Mouse (Mus musculus) stomach, postnatal 0 days (tissue): Measurements from ENCODE around the gene Chml. TPM values are rescaled to one million over a fixed set of nuclear protein-coding genes. Genes with fewer than 3 reads are reported as not detected.

Source experiments
- ATAC-seq: fragments of 200-750 bp; cut with Nextera tagmentation; 2 replicates; pipeline ENCODE4 v1.8.0; 2017; ENCODE audit not compliant: low FRiP score, low TSS enrichment
- DNase-seq: peaks from one replicate; pipeline ENCODE4 v3.0.0-alpha.2; 2016; ENCODE audit warnings: low spot score
- H3K27ac ChIP-seq: fragments of 300-500 bp; sonication (generic); replicated peaks from 2 replicates; pipeline ENCODE4 v1.5.1; 2014; ENCODE audit warnings: mild to moderate bottlenecking, control low read depth
- H3K27me3 ChIP-seq: fragments of 300-500 bp; sonication (generic); 2 replicates; pipeline ENCODE4 v1.6.1; 2014; ENCODE audit warnings: low read length; ENCODE audit not compliant: control insufficient read depth, insufficient read depth
- H3K36me3 ChIP-seq: fragments of 300-500 bp; sonication (generic); 2 replicates; pipeline ENCODE4 v1.6.1; 2014; ENCODE audit warnings: low read length, mixed read lengths; ENCODE audit not compliant: control insufficient read depth, insufficient read depth
- H3K4me1 ChIP-seq: fragments of 300-500 bp; sonication (generic); replicated peaks from 2 replicates; pipeline ENCODE4 v1.6.1; 2014; ENCODE audit warnings: antibody characterized with exemption; ENCODE audit not compliant: control insufficient read depth, insufficient read depth
- H3K4me2 ChIP-seq: fragments of 300-500 bp; sonication (generic); replicated peaks from 2 replicates; pipeline ENCODE4 v1.6.1; 2014; ENCODE audit warnings: low read depth, mild to moderate bottlenecking, control low read depth, moderate library complexity
- H3K4me3 ChIP-seq: fragments of 300-500 bp; sonication (generic); 2 replicates; pipeline ENCODE4 v1.5.1; 2014; ENCODE audit warnings: low read depth, low read length, control low read depth
- H3K9ac ChIP-seq: fragments of 300-500 bp; sonication (generic); 2 replicates; pipeline ENCODE4 v1.6.1; 2014; ENCODE audit warnings: mild to moderate bottlenecking, low read length, control low read depth, mixed read lengths
- H3K9me3 ChIP-seq: fragments of 300-500 bp; sonication (generic); 2 replicates; pipeline ENCODE4 v1.6.1; 2016; ENCODE audit warnings: low read length; ENCODE audit not compliant: control insufficient read depth
- CTCF ChIP-seq: IDR thresholded peaks from 2 replicates; pipeline ENCODE4 v1.5.1; 2016; ENCODE audit warnings: antibody characterized with exemption, low read depth, mild to moderate bottlenecking, moderate library complexity
- EP300 ChIP-seq: optimal IDR thresholded peaks from 2 replicates; pipeline ENCODE3; 2016; ENCODE audit warnings: antibody characterized with exemption
- WGBS: fragments of 180-500 bp; shearing (Covaris S2); extraction: QIAGEN DNeasy Blood & Tissue Kit; methylation state at CpG from one replicate; pipeline ENCODE4 v1.1.7; 2014; 5-methylcytosine and 5-hydroxymethylcytosine counted together
- polyA plus RNA-seq: library from polyadenylated mRNA; unstranded; fragments of >200 nt; fragmentation: Nextera tagmentation; extraction: Ambion mirVana; gene quantifications from 2 replicates; pipeline ENCODE4 v1.2.1, GENCODE M21; 2015

Gene Chml
- polyA plus RNA-seq, 1 experiment from 2014 or later: 1.0 TPM

- no peak overlapping the region for H3K27ac ChIP-seq
- H3K4me3 ChIP-seq: no peak overlapping the region
- no peak overlapping the region for H3K4me2 ChIP-seq
- 52% methylated on average over 5 of the region's 5 CpGs for WGBS
- H3K4me1 ChIP-seq: no peaks in the 10 kb centered on the region
- TF ChIP-seq EP300 (no peak), CTCF (no peak)
- no peaks in the 10 kb centered on the region for H3K36me3 ChIP-seq
- no peak overlapping the region for H3K9ac ChIP-seq
- H3K27me3 ChIP-seq: no peaks in the 10 kb centered on the region
- no peak for ATAC-seq
- no peak for DNase-seq
- no peaks in the 10 kb centered on the region for H3K9me3 ChIP-seq
Measured at GRCm38 (mm10) chr1:175643496-175644265, 49.0 kb downstream of the Chml start.

- H3K36me3 ChIP-seq: no peaks in the 10 kb centered on the region
- no peak overlapping the region for H3K9ac ChIP-seq
- no peaks in the 10 kb centered on the region for H3K9me3 ChIP-seq
- DNase-seq (no peak), ATAC-seq (no peak)
- WGBS: 69% methylated on average over 6 of the region's 6 CpGs
- no peak overlapping the region for H3K27ac ChIP-seq
- TF ChIP-seq EP300: no peak
- TF ChIP-seq CTCF: no peak
- H3K4me1 ChIP-seq: no peaks in the 10 kb centered on the region
- H3K4me2 ChIP-seq: no peak overlapping the region
- no peaks in the 10 kb centered on the region for H3K27me3 ChIP-seq
- H3K4me3 ChIP-seq: no peak overlapping the region
Measured at GRCm38 (mm10) chr1:175640435-175641150, 52.1 kb downstream of the Chml start.

GRCm38 (mm10) chr1:175639072-175639471 lies 53.6 kb downstream of the Chml start:
- Histone ChIP-seq H3K4me1 (no peaks in the 10 kb centered on the region), H3K9me3 (no peaks in the 10 kb centered on the region), H3K27ac (no peak overlapping the region), H3K4me3 (no peak overlapping the region), H3K36me3 (no peaks in the 10 kb centered on the region), H3K27me3 (no peaks in the 10 kb centered on the region), H3K4me2 (no peak overlapping the region), H3K9ac (no peak overlapping the region)
- 80% methylated on average over 7 of the region's 7 CpGs for WGBS
- DNase-seq: no peak
- TF ChIP-seq EP300 (no peak), CTCF (no peak)
- no peak for ATAC-seq

GRCm38 (mm10) chr1:175637677-175638076 lies 55.0 kb downstream of the Chml start:
- no peak for TF ChIP-seq EP300
- TF ChIP-seq CTCF: no peak
- 76% methylated on average over 7 of the region's 7 CpGs for WGBS
- H3K9me3 ChIP-seq: no peaks in the 10 kb centered on the region

GRCm38 (mm10) chr1:175632470-175632869 lies 60.2 kb downstream of the Chml start:
- no peak for DNase-seq
- no peaks in the 10 kb centered on the region for H3K27me3 ChIP-seq
- no peaks in the 10 kb centered on the region for H3K9me3 ChIP-seq
- no peaks in the 10 kb centered on the region for H3K4me1 ChIP-seq
- H3K4me2 ChIP-seq: no peak overlapping the region
- ATAC-seq: no peak
- H3K4me3 ChIP-seq: no peak overlapping the region
- H3K27ac ChIP-seq: no peak overlapping the region
- H3K9ac ChIP-seq: no peak overlapping the region
- TF ChIP-seq CTCF (no peak), EP300 (no peak)
- WGBS: 95% methylated on average over 14 of the region's 14 CpGs
- no peaks in the 10 kb centered on the region for H3K36me3 ChIP-seq

More at GRCm38 (mm10) chr1:175637677-175638076, 55.0 kb downstream of the Chml start:
- Histone ChIP-seq H3K4me3 (no peak overlapping the region), H3K27me3 (no peaks in the 10 kb centered on the region), H3K4me2 (no peak overlapping the region), H3K4me1 (no peaks in the 10 kb centered on the region), H3K36me3 (no peaks in the 10 kb centered on the region), H3K27ac (no peak overlapping the region), H3K9ac (no peak overlapping the region)
- no peak for DNase-seq
- ATAC-seq: no peak

Other genes starting within 250 kb of the Chml start
- 0.96 and 1.2 TPM in 2 replicates for gene Rgs7, start 200.4 kb downstream of the Chml start, polyA plus RNA-seq
- 0.15 and 0.21 TPM in 2 replicates for gene Kmo, start 72.5 kb downstream of the Chml start, polyA plus RNA-seq
- 98.3 and 103 TPM in 2 replicates for gene Fh1, start 67.3 kb downstream of the Chml start, polyA plus RNA-seq
- 2.4 and 3.3 TPM in 2 replicates for gene Opn3, start 125 bp downstream of the Chml start, polyA plus RNA-seq
- gene Wdr64, start 5.7 kb upstream of the Chml start, polyA plus RNA-seq: not detected in 2 replicates
- 6.3 and 8.9 TPM in 2 replicates for gene Exo1, start 187.7 kb upstream of the Chml start, polyA plus RNA-seq
- gene Gm38100, start 227.4 kb upstream of the Chml start, polyA plus RNA-seq: not detected in 2 replicates